ENCODE assay signal across 11 mouse cellular contexts in the genomic region with DNA sequence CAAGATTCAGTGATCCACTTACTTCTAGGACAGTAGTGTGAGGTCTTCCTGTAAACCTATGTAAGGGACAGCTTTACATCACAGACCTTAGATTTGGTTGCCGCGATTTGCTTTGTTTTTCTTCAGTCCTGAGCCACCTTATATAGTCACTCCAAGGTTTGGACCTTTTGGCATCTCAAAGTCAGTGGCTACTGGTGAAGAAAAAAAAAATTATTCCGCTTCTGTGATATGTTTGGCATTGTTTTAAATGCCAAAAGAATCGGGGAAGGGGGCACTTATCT.
DNase-seq lines count a peak whose midpoint lies in the region; ATAC-seq and TF ChIP-seq lines count a peak whose summit lies in the region.
"Had no signal": no experiment of that assay in that cellular context is flagged by ENCODE, and none has a peak within 500 bp of the region (broad histone marks: within the 10 kb centered on the region; RNA-seq: fewer than 3 reads in every experiment).

No protein-coding gene starts in this region.

- no peak for DNase-seq in hindbrain, postnatal 0 days (ENCODE audit: low spot score)

- no peaks in the 10 kb centered on the region for H3K36me3 ChIP-seq in hindbrain, embryonic 13.5 days
- H3K36me3 ChIP-seq in hindbrain, postnatal 0 days (ENCODE audit: insufficient read depth, low read length): no peaks in the 10 kb centered on the region
- H3K36me3 ChIP-seq in midbrain, embryonic 13.5 days: no peaks in the 10 kb centered on the region
- no peaks in the 10 kb centered on the region for H3K36me3 ChIP-seq in midbrain, embryonic 15.5 days (replicated peaks)
- no peaks in the 10 kb centered on the region for H3K36me3 ChIP-seq in neural tube, embryonic 15.5 days
- H3K36me3 ChIP-seq: embryonic facial prominence, embryonic 10.5 days; forebrain, embryonic 15.5 days; G1E; heart, embryonic 13.5 days; hindbrain, embryonic 12.5 days had no signal

- H3K4me1 ChIP-seq in hindbrain, embryonic 13.5 days (replicated peaks): no peaks in the 10 kb centered on the region
- H3K4me1 ChIP-seq in hindbrain, postnatal 0 days (ENCODE audit: insufficient read depth, low read length): no peaks in the 10 kb centered on the region
- H3K4me1 ChIP-seq in midbrain, embryonic 13.5 days (replicated peaks): no peaks in the 10 kb centered on the region
- H3K4me1 ChIP-seq in midbrain, embryonic 15.5 days: no peaks in the 10 kb centered on the region
- peaks cover 8% of the 10 kb centered on the region; the same call in 1 of the 2 replicates for H3K4me1 ChIP-seq in neural tube, embryonic 15.5 days
- H3K4me1 ChIP-seq: embryonic facial prominence, embryonic 10.5 days; forebrain, embryonic 15.5 days; heart, embryonic 13.5 days; hindbrain, embryonic 12.5 days had no signal

- 34% methylated on average over 4 of the region's 4 CpGs for WGBS in hindbrain, embryonic 13.5 days
- 31% methylated on average over 4 of the region's 4 CpGs for WGBS in hindbrain, postnatal 0 days
- 25% methylated on average over 4 of the region's 4 CpGs for WGBS in midbrain, embryonic 13.5 days
- 30% methylated on average over 4 of the region's 4 CpGs for WGBS in midbrain, embryonic 15.5 days
- WGBS in neural tube, embryonic 15.5 days: 33% methylated on average over 4 of the region's 4 CpGs

- H3K4me3 ChIP-seq in hindbrain, embryonic 13.5 days: no peak overlapping the region
- no peak overlapping the region for H3K4me3 ChIP-seq in hindbrain, postnatal 0 days (ENCODE audit: low read length)
- no peak overlapping the region for H3K4me3 ChIP-seq in midbrain, embryonic 13.5 days (replicated peaks)
- H3K4me3 ChIP-seq in midbrain, embryonic 15.5 days: no peak overlapping the region
- no peak overlapping the region for H3K4me3 ChIP-seq in neural tube, embryonic 15.5 days (replicated peaks)
- H3K4me3 ChIP-seq: embryonic facial prominence, embryonic 10.5 days; forebrain, embryonic 15.5 days; hindbrain, embryonic 12.5 days had no signal

- H3K27me3 ChIP-seq in hindbrain, embryonic 13.5 days: no peaks in the 10 kb centered on the region
- H3K27me3 ChIP-seq in hindbrain, postnatal 0 days (ENCODE audit: insufficient read depth, low read length): no peaks in the 10 kb centered on the region
- no peaks in the 10 kb centered on the region for H3K27me3 ChIP-seq in midbrain, embryonic 13.5 days
- H3K27me3 ChIP-seq in midbrain, embryonic 15.5 days (replicated peaks): no peaks in the 10 kb centered on the region
- no peaks in the 10 kb centered on the region for H3K27me3 ChIP-seq in neural tube, embryonic 15.5 days (replicated peaks)
- H3K27me3 ChIP-seq: forebrain, embryonic 15.5 days; hindbrain, embryonic 12.5 days had no signal

- TF ChIP-seq CTCF in hindbrain, postnatal 0 days (IDR thresholded peaks at IDR 0.05; ENCODE audit: low read depth): no peak

- ATAC-seq in hindbrain, embryonic 13.5 days (ENCODE audit: low FRiP score): peak; percentile 39; the same call in 1 of the 2 replicates
- ATAC-seq in hindbrain, postnatal 0 days: no peak
- ATAC-seq in midbrain, embryonic 13.5 days: peak; percentile 62
- no peak for ATAC-seq in midbrain, embryonic 15.5 days (replicated peaks)
- peak; percentile 17 for ATAC-seq in CD4-positive, CD25-positive, alpha-beta regulatory T cell, adult 4 months
- 0 out of 2 replicates have a peak, but pooled peaks have one; percentile 3 for ATAC-seq in neural tube, embryonic 15.5 days (ENCODE audit: low FRiP score)

- H3K9ac ChIP-seq in hindbrain, embryonic 13.5 days: no peak overlapping the region
- no peak overlapping the region for H3K9ac ChIP-seq in hindbrain, postnatal 0 days (replicated peaks; ENCODE audit: low read length)
- H3K9ac ChIP-seq in midbrain, embryonic 13.5 days (replicated peaks): no peak overlapping the region
- no peak overlapping the region for H3K9ac ChIP-seq in midbrain, embryonic 15.5 days
- H3K9ac ChIP-seq in neural tube, embryonic 15.5 days (replicated peaks): no peak overlapping the region
- H3K9ac ChIP-seq: forebrain, embryonic 15.5 days; hindbrain, embryonic 12.5 days had no signal

- no peaks in the 10 kb centered on the region for H3K9me3 ChIP-seq in hindbrain, embryonic 13.5 days
- no peaks in the 10 kb centered on the region for H3K9me3 ChIP-seq in hindbrain, postnatal 0 days (ENCODE audit: low read length)
- no peaks in the 10 kb centered on the region for H3K9me3 ChIP-seq in midbrain, embryonic 13.5 days
- no peaks in the 10 kb centered on the region for H3K9me3 ChIP-seq in midbrain, embryonic 15.5 days
- H3K9me3 ChIP-seq in neural tube, embryonic 15.5 days (replicated peaks): no peaks in the 10 kb centered on the region
- H3K9me3 ChIP-seq: embryonic facial prominence, embryonic 10.5 days; forebrain, embryonic 15.5 days; G1E; heart, embryonic 13.5 days; hindbrain, embryonic 12.5 days had no signal

- H3K4me2 ChIP-seq in hindbrain, embryonic 13.5 days: no peak overlapping the region
- H3K4me2 ChIP-seq in hindbrain, postnatal 0 days (ENCODE audit: low read depth, low read length): no peak overlapping the region
- no peak overlapping the region for H3K4me2 ChIP-seq in midbrain, embryonic 13.5 days (replicated peaks)
- no peak overlapping the region for H3K4me2 ChIP-seq in midbrain, embryonic 15.5 days
- H3K4me2 ChIP-seq in neural tube, embryonic 15.5 days: no peak overlapping the region

- no peak overlapping the region for H3K27ac ChIP-seq in hindbrain, embryonic 13.5 days
- H3K27ac ChIP-seq in hindbrain, postnatal 0 days: no peak overlapping the region
- H3K27ac ChIP-seq in midbrain, embryonic 13.5 days: no peak overlapping the region
- H3K27ac ChIP-seq in midbrain, embryonic 15.5 days: no peak overlapping the region
- no peak overlapping the region for H3K27ac ChIP-seq in neural tube, embryonic 15.5 days (replicated peaks)
- H3K27ac ChIP-seq: forebrain, embryonic 15.5 days; heart, embryonic 13.5 days; hindbrain, embryonic 12.5 days had no signal

Comparison
In these comparisons a context has a peak if more than half of its experiments do, and no peak if none do; other contexts are left out.
1. ATAC-seq: peak in hindbrain, embryonic 13.5 days (single experiment), midbrain, embryonic 13.5 days (single experiment), CD4-positive, CD25-positive, alpha-beta regulatory T cell, adult 4 months (single experiment) and neural tube, embryonic 15.5 days (single experiment); none in hindbrain, postnatal 0 days (single experiment) and midbrain, embryonic 15.5 days (single experiment).